Mouse (Mus musculus) monocyte, adult 5-6 weeks (primary cell): ENCODE data around the gene Grn. TPM values are rescaled to one million over a fixed set of nuclear protein-coding genes. Genes with fewer than 3 reads are reported as not detected.
"Not testable (repeated sequence)": the region's sequence is repeated elsewhere in the genome, so short reads cannot be mapped to it uniquely, and the experiment has no call there.

Experiments used
- ATAC-seq: fragments of 153-309, 156-312 bp; replicated peaks from 2 replicates; pipeline ENCODE4 v1.8.0; 2017; ENCODE audit warnings: mild to moderate bottlenecking; ENCODE audit not compliant: low TSS enrichment, insufficient number of reproducible peaks, severe bottlenecking, poor library complexity, low FRiP score
- total RNA-seq: library from RNA; stranded (forward); fragments of 200-1000, 200-491, 200-594 nt; gene quantifications from 3 replicates; pipeline ENCODE4 v1.2.3, GENCODE M21; 2017

Grn gene
- total RNA-seq = 62.3 to 97.9 TPM (median 97.8 TPM) in 3 replicates

DNA sequence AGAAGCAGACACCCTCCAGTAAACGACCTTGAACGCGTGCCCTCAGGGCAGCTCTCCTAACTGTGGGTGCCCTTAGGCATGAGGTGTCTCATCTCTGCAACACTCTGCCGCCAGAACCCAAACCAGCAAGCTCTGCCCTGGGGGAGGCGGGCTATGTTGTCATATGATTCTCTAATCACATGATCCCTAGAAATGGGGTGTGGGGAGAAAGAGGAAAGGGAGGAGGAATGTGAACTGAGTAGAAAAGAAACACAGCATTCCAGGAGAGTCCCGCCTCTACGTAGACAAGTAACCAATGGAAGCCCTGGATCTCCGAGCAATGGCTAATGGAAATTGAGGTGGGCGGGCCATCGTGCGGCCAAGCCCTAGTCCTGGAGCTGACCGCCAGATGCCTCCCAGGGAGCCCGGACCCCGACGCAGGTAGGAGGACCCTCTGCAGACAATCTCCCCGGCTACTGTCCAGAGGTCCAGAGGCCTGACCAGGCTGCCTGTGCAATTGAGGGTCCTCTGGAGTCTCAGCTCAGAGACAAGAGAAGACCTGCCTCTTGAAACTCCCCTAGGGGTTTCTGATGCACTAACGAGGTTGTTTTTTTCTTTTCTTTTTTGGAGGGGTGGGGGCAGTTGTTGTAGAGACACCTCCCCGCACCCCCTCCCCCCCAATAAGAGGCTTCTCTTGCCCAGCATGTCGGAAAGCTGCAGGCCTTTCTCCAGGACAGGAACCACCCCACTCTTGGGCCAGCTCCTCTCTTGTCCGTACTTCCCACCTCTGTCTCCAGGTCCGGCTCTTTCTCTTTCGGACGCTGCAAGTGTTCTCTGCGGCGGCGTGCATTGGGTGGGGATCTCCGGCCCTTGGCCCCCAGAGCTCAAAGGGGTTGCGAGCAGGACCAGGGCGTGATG lies at the start of gene Grn:
TSS of gene Grn (plus strand) at position 195 of the 897 bp plus-strand sequence.
- peak; percentile 73 for ATAC-seq

- ATAC-seq = no peak
Measured at GRCm38 (mm10) chr11:102381341-102382100, 48.6 kb upstream of the Grn start.

GRCm38 (mm10) chr11:102382794-102383193 lies 47.3 kb upstream of the Grn start:
- ATAC-seq = no peak

GRCm38 (mm10) chr11:102383365-102384136 lies 46.6 kb upstream of the Grn start:
- no peak for ATAC-seq

- ATAC-seq = no peak
Measured at GRCm38 (mm10) chr11:102384418-102384817, 45.7 kb upstream of the Grn start.

- ATAC-seq = no peak
Measured at GRCm38 (mm10) chr11:102385075-102385474, 45.0 kb upstream of the Grn start.

DNA sequence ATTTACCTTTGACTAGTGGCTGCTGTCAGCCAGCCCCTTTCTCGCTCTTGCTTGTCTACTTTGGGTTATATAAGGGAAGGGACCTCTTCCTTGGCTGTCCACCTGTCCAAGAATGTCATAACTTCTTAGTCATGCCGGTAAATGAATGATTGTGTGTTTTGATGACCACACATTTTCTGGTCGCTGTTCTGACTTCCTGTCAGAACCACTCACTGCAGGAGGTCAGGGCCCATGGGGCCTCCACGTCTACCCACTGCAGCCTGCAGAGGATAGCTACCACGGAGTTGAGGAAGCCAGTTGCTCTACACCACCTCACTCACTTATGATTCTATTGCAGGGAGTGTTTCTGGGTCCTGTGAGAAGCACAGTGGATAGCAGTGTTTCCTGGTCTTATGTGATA lies 44.0 kb upstream of the Grn start:
- no peak for ATAC-seq

DNA sequence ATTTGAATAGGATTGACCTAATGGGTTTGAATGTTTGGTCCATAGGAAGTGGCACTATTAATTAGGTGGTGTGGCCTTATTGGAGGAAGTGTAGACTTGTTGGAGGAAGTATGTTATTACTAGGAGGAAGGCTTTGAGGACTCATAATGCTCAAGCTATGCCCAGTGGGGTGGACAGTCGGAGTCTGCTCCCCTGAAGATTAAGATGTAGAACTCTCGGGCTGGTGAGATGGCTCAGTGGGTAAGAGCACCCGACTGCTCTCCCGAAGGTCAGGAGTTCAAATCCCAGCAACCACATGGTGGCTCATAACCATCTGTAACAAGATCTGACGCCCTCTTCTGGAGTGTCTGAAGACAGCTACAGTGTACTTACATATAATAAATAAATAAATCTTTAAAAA lies 40.7 kb upstream of the Grn start:
- ATAC-seq = not testable (repeated sequence)

DNA sequence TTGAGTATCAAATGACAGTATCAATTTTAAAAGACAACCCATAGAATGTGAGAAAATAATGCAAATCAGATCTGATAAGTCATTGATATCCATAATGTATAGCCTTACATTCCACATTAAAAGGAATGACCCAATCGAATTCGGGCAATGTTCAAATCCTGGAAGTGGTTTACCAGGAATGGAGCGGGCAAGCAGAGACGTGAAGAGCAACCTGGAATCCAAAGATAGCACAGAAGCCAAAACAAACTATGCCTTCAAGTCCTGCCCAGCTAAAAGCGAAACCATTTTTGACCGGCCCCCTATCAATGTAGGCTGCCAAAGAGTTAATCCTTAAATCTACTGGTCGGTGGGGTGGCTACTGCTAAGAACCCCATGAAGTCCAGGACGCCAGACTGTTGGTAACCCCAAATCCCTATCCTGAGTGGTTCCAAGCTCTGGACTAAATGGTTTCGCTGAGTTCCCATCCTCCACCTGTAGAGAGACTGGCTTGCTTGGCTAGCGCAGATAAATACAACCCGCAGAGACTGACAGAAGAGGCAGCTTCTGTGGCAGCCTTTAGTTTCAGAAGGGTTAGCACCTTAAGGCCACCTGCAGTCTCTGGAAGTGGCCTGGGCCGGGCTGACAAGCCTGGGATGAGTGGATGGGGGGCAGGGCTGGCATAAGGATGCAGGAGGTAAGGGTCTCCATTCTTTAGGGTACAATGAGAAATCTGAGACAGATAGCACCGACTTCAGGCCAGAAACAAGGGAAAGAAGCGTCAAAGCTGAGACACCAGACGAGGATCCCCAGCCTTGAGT lies 37.5 kb upstream of the Grn start:
- no peak for ATAC-seq

DNA sequence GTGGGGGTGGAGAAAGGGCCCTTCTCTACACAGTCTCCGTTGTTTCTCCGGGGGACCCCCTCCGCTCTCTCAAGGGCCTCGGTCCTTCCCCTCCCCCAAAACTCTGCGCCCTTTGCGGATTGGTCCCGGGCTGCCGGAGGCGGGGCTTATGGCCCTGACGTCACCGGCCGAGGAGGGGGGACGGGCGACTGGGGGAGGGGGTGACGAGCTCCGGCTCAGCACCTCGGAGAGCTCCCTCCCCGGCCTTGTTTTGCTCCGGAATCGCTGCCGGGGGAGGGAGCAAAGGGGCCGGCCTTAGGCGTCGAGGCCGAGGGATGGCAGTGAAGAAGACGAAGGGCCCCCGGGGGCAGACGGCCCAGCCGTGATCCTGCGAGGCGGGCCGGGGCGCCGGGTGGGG lies 36.9 kb upstream of the Grn start, which contains the start of gene Rundc3a:
TSS of gene Rundc3a (plus strand) at position 166 of the 397 bp plus-strand sequence.
- ATAC-seq = no peak; the same call in 1 of the 2 replicates

GRCm38 (mm10) chr11:102393719-102394420 lies 36.2 kb upstream of the Grn start:
- ATAC-seq = no peak

GRCm38 (mm10) chr11:102394421-102395124 lies 35.5 kb upstream of the Grn start:
- ATAC-seq = no peak

DNA sequence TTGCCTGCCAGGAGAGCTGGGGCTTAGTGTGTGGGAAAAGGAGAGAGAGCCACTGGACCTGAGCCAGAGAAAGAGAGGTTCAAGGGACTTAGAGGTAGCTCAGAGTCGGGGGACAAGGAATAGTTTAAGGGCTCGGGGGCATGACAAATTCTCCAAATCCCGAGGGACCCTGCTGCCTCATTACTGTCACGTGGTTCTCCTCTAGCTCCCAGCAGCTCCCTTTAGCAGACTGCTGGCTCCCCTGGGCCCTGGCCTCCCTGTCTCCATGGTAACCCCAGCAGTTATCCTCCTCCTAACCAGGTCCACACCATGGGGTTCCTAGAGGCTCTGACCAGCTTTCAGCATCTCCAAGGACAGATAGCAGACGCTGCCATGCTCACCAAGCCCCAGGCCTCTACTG lies 34.9 kb upstream of the Grn start:
- no peak for ATAC-seq

GRCm38 (mm10) chr11:102396263-102396662 lies 33.9 kb upstream of the Grn start:
- no peak for ATAC-seq

- no peak for ATAC-seq
Measured at GRCm38 (mm10) chr11:102396671-102397141, 33.4 kb upstream of the Grn start.

DNA sequence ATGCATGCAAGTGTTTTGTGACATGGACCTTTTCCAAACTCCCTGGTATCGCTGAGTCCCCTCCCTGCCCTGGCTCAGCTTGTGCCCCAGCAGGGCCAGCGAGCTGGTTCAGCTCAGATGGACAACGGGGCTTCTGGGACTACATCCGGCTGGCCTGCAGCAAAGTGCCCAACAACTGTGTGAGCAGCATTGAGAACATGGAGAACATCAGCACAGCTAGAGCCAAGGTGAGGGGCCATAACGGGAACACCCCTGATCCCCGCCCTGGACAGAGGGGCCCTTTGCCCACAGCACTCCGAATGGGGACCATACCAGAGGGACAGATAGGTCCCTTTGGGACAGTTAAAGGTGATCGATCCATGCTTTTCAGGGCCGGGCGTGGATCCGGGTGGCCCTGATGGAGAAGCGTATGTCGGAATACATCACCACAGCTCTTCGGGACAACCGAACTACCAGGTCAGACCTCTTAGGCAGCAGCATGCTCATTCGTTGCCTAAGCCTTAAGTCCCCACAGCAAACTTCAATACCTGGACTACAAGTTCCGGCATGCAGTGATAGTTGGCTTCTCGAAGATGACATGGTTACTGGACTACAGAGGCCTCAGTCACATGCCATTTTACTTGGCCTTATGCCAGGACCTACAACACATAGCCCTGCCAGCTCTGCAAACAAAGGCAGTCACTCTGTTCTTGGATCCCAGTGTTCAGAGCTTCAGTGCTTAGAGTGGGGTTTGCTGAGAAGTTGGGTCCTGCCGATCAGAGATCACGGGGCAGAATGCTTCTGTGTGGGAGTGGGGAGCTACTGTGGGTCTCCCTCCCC lies 31.9 kb upstream of the Grn start:
- ATAC-seq = no peak
